Mouse (Mus musculus) embryo, embryonic 11 days (tissue): ENCODE measurements at regions not wholly inside any gene's neighbourhood (a gene's known extent, or its start where the extent isn't known, plus 50 kb on each side); places are given as distances from the start of the nearest gene placed in this dataset.
A peak's percentile ranks its signal among the peaks of the same experiment; 100 is the strongest.

ENCODE experiments used
- DNase-seq: peaks from one replicate; pipeline ENCODE4 v3.0.0-alpha.2; 2015

- DNase-seq, result peak; percentile 53
Observed at GRCm38 (mm10) chrX:45340661-45341060, 250.0 kb downstream of the Prr32 start.
